Mouse (Mus musculus): Measurements from ENCODE around the gene Ugt1a10.

DNA sequence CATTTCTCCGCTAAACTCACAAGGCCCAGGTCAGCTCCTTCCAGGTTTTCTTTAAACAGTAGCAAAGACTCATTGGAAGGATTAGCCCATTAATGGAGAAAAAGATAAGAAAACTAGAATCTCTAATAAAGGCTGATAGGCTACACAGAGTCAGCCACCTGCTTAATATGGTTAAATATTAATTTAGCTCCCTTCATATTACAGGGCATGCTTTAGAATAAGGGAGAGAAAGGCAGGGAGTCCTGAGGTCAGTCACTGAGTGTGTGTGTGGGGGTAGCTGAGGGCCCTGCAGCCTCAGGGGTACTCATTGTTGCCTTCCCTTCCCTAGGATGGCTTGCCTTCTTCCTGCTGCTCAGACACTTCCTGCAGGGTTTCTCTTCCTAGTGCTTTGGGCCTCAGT is 83.0 kb downstream of the Ugt1a10 start:
- TF ChIP-seq POLR2A (IDR thresholded peaks at IDR 0.05; ENCODE audit: borderline replicate concordance, insufficient read depth, low read length) (no peak), CTCF (IDR thresholded peaks at IDR 0.05; ENCODE audit: borderline replicate concordance, insufficient read depth, low read depth, low read length) (no peak)

Measured in cerebellum, adult 2 months (tissue).